Mouse (Mus musculus) stomach, embryonic 15.5 days (tissue): ENCODE measurements around the gene Klrb1f. TPM values are rescaled to one million over a fixed set of nuclear protein-coding genes. Genes with fewer than 3 reads are reported as not detected.
"Not testable (repeated sequence)": the region's sequence is repeated elsewhere in the genome, so short reads cannot be mapped to it uniquely, and the experiment has no call there.

Source experiments
- ATAC-seq: fragments of 200-750 bp; cut with Nextera tagmentation; 2 replicates; pipeline ENCODE4 v1.8.0; 2017; ENCODE audit warnings: low read depth, moderate number of reproducible peaks, moderate TSS enrichment; ENCODE audit not compliant: insufficient read depth, low FRiP score
- H3K27ac ChIP-seq: fragments of 300-500 bp; sonication (generic); 2 replicates; pipeline ENCODE4 v1.5.1; 2015; ENCODE audit warnings: mild to moderate bottlenecking, inconsistent platforms
- H3K27me3 ChIP-seq: fragments of 300-500 bp; sonication (generic); replicated peaks from 2 replicates; pipeline ENCODE4 v1.6.1; 2015; ENCODE audit warnings: inconsistent platforms
- H3K36me3 ChIP-seq: fragments of 300-500 bp; sonication (generic); 2 replicates; pipeline ENCODE4 v1.6.1; 2015; ENCODE audit warnings: inconsistent platforms
- H3K4me1 ChIP-seq: fragments of 300-500 bp; sonication (generic); 2 replicates; pipeline ENCODE4 v1.6.1; 2015; ENCODE audit warnings: inconsistent platforms
- H3K4me2 ChIP-seq: fragments of 300-500 bp; sonication (generic); 2 replicates; pipeline ENCODE4 v1.6.1; 2015; ENCODE audit warnings: mild to moderate bottlenecking, inconsistent platforms
- H3K4me3 ChIP-seq: fragments of 300-500 bp; sonication (generic); replicated peaks from 2 replicates; pipeline ENCODE4 v1.5.1; 2015; ENCODE audit warnings: inconsistent platforms
- H3K9ac ChIP-seq: fragments of 300-500 bp; sonication (generic); 2 replicates; pipeline ENCODE4 v1.6.1; 2015; ENCODE audit warnings: inconsistent platforms
- H3K9me3 ChIP-seq: fragments of 300-500 bp; sonication (generic); 2 replicates; pipeline ENCODE4 v1.6.1; 2016; ENCODE audit warnings: inconsistent platforms
- WGBS: fragments of 180-500 bp; shearing (Covaris S2); methylation state at CpG from one replicate; pipeline ENCODE4 v1.1.7; 2015; 5-methylcytosine and 5-hydroxymethylcytosine counted together
- polyA plus RNA-seq: library from polyadenylated mRNA; unstranded; fragments of >200 nt; fragmentation: Nextera tagmentation; extraction: Ambion mirVana; gene quantifications from 2 replicates; pipeline ENCODE4 v1.2.1, GENCODE M21; 2015

The Klrb1f gene
- polyA plus RNA-seq: 0.32 TPM in 2 replicates

DNA sequence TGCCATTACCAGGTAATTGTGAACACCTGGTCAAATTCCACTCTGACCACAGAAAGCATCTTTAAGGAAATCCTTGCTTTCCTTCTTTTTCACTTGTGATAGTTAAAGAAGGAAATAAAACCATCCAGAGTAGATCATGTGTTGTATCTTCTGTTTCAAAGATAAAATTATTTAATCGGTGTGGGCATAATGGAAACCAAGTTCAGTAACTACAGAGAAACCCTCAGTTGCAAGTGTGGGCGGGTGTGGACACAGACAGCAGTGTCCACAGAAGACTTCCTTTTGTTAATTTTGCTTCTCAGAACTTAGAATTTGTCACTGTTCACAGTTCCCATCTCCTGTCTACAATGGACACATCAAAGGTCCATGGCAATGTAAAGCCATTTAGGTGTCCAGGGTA is at the start of gene Klrb1f:
Gene Klrb1f, plus strand, starts transcription at position 301 of the 400 bp plus-strand sequence.
- Histone ChIP-seq H3K9me3 (no peaks in the 10 kb centered on the region), H3K4me2 (no peak within 1 kb of the TSS), H3K27me3 (no peaks in the 10 kb centered on the region), H3K36me3 (no peaks in the 10 kb centered on the region), H3K27ac (no peak within 1 kb of the TSS), H3K4me3 (no peak within 1 kb of the TSS), H3K4me1 (0 out of 2 replicates have a peak, but pooled peaks cover 3% of the 10 kb centered on the region), H3K9ac (no peak within 1 kb of the TSS)
- 88% methylated on average over 2 of the region's 2 CpGs for WGBS
- ATAC-seq: no peak

DNA sequence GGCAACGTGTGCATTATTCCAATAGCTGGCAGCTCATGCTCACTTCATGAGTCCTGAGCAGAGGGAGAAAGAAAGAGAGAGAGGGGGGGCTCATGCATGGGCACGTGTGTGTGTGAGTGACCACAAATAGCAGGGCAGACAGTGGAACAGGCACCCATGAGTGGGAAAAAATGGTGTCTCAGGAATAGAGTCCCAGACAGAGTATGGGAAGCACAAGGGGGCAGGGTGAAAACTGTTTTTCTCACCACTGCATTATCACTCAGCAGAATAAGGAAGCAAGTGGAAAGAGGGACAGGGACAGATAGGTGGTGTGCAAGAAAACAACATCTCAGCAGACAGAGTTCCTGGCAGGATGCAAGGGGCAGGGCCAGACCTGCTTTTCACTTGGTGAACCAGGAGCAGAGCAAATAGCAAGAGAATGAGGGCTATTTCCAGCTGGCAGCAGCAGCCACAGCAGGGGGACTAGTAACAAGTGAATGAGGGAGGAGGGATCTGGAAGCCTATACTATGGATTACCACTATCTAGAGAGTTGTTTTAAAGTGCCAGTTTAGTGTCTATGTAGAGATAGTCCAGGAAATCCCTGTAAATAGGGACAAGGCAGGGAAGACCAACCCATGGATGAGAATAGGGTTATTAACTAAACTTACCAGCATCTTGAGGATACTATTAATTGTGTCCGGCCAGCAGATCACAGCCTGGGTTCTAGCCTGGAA is 49.5 kb upstream of the Klrb1f start:
- no peak overlapping the region for H3K9ac ChIP-seq
- H3K4me2 ChIP-seq: peak overlapping the region; percentile 34
- ATAC-seq: no peak
- H3K4me1 ChIP-seq: 0 out of 2 replicates have a peak, but pooled peaks cover 4% of the 10 kb centered on the region
- no peaks in the 10 kb centered on the region for H3K27me3 ChIP-seq
- 57% methylated on average over 3 of the region's 3 CpGs for WGBS
- no peak overlapping the region for H3K4me3 ChIP-seq
- H3K27ac ChIP-seq: peak overlapping the region; percentile 17
- no peaks in the 10 kb centered on the region for H3K9me3 ChIP-seq
- no peaks in the 10 kb centered on the region for H3K36me3 ChIP-seq

DNA sequence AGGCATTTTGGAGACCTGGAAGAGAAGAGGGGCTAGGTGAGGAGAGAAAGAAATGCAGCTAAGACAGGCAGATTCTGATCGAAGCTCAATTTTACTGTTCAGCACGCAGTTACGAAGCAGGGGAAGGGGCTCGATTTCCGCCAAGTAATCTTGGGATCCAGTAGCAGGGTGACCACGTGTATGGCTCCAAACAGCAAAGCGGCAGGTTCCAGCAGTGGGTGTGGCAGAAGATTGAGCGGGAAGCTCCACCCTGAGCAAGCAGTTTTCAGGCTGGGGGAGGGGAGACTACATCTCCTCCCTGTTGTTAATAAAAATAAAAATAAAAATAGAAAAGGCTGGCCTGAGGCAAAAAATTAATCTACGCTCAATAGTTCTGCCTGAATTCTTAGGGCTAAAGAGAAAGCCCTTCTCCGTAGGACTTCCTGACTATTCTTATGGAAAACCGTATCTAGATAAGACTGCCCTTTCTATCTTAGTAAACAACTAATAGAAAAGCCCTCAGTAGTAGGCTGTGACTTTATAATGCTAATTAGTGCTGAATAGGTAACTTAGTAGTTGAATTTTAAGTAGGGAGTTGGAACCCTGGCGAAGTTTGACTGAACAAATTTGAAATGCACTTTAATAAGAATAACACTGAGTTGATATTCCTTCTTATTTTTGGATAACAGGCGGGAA is 48.8 kb upstream of the Klrb1f start:
- Histone ChIP-seq H3K9ac (no peak overlapping the region), H3K27me3 (no peaks in the 10 kb centered on the region), H3K27ac (0 out of 2 replicates have a peak overlapping the region, but pooled peaks have one; percentile 17), H3K4me1 (0 out of 2 replicates have a peak, but pooled peaks cover 4% of the 10 kb centered on the region), H3K4me3 (no peak overlapping the region), H3K9me3 (no peaks in the 10 kb centered on the region), H3K4me2 (peak overlapping the region; percentile 34), H3K36me3 (no peaks in the 10 kb centered on the region)
- WGBS: 61% methylated on average over 13 of the region's 13 CpGs
- ATAC-seq: no peak

DNA sequence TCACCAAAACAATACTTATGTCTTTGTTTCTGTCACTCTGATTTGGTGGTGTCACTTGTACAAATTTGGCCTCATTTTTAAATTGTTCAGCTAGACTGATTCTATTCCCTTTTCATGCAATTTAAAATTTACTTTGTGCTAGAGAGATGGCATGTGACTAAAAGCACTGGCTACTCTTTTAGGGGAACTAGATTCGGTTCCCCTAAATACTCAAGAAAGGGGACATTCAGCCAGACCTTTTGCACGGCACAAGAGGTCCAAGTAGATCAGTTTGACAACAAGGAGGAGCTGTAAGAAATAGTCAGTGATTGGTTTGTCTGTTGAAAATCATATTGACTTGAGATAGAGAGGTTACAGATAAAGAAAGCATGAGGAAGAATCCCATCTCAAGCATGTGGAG is 44.3 kb upstream of the Klrb1f start:
- no peaks in the 10 kb centered on the region for H3K9me3 ChIP-seq
- H3K4me2 ChIP-seq: no peak overlapping the region
- H3K27me3 ChIP-seq: no peaks in the 10 kb centered on the region
- no peak overlapping the region for H3K9ac ChIP-seq
- H3K4me3 ChIP-seq: no peak overlapping the region
- H3K4me1 ChIP-seq: no peaks in the 10 kb centered on the region
- H3K36me3 ChIP-seq: no peaks in the 10 kb centered on the region
- 81% methylated on average over 2 of the region's 2 CpGs for whole genome bisulfite sequencing
- no peak for ATAC-seq
- no peak overlapping the region for H3K27ac ChIP-seq

DNA sequence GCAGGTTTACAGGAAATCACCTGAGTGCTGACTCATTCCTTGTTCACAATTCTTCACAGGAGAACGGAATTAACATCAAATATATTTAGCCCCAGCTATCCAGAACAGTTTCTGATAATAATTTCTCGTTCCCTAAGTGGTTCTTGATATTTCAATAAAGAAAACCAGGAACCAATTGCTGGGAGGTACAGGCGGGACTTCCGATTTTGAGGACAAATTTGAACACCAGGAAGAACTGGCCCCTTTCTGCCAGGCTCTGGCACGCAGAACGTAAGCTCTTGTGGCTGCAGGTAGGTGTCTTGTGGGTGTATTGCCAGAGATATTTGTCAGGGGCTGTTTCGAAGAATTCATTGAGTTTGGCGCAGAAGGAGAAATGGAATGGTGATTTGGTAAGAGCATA is 37.1 kb upstream of the Klrb1f start:
- WGBS: 91% methylated on average over 8 of the region's 8 CpGs
- H3K4me3 ChIP-seq: no peak overlapping the region

DNA sequence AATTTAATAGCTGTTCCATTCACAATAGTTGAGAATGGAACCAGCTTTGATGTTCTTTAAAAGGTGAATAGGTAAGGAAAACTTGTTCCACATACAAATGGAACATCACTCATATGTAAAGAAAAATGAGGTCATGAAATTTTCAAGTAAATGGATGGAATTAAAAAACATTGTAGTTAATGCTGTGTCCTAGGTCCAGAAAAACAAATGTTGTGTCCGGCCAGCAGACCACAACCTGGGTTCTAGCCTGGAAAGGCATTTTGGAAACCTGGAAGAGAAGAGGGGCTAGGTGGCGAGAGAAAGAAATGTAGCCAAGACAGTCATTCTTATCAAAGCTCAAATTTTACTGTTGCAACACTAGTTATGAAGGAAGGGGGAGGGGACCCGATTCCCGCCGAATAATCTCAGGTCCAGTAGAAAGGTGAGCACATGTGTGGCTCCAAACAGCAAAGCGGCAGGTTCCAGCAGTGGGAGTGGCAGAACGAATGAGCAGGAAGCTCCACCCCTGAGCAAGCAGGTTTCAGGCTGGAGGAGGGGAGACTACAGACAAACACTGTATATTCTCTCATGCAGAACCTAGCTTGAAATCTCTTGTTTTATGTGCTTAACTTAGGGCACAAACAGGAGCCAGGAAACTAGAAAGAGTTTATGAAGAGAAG is 35.7 kb upstream of the Klrb1f start:
- H3K4me2 ChIP-seq, ATAC-seq, H3K27me3 ChIP-seq, H3K9ac ChIP-seq, H3K27ac ChIP-seq, H3K9me3 ChIP-seq, H3K4me3 ChIP-seq, H3K4me1 ChIP-seq, H3K36me3 ChIP-seq: not testable (repeated sequence)
- WGBS: 71% methylated on average over 7 of the region's 7 CpGs

More for the DNA sequence above, 37.1 kb upstream of the Klrb1f start:
- Histone ChIP-seq H3K27me3 (no peaks in the 10 kb centered on the region), H3K9me3 (no peaks in the 10 kb centered on the region), H3K4me2 (no peak overlapping the region), H3K9ac (no peak overlapping the region), H3K4me1 (no peaks in the 10 kb centered on the region), H3K27ac (no peak overlapping the region), H3K36me3 (no peaks in the 10 kb centered on the region)
- no peak for ATAC-seq

DNA sequence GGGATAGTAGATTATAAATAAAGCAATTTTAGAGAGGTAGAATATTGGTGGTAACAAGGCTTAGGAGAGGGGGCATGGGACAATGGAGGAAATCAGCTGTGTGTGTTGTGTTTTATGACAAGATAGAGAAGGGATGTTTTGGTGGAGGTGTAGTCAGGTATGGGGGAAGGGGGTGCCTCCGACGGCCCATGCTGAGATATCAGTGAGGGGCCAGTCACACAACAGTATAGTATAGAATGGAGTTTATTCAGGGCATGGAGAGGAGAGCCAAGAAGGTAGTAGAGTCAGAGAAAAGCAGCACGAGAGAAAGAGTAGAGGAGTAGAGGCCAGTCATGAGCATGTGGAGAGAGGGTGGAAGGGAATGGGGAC is 35.2 kb upstream of the Klrb1f start:
- H3K4me2 ChIP-seq: no peak overlapping the region
- ATAC-seq: no peak
- no peaks in the 10 kb centered on the region for H3K9me3 ChIP-seq
- H3K36me3 ChIP-seq: no peaks in the 10 kb centered on the region
- H3K9ac ChIP-seq: no peak overlapping the region
- H3K4me1 ChIP-seq: no peaks in the 10 kb centered on the region
- WGBS: 89% methylated on average over 3 of the region's 3 CpGs
- no peaks in the 10 kb centered on the region for H3K27me3 ChIP-seq
- H3K4me3 ChIP-seq: no peak overlapping the region
- H3K27ac ChIP-seq: no peak overlapping the region

DNA sequence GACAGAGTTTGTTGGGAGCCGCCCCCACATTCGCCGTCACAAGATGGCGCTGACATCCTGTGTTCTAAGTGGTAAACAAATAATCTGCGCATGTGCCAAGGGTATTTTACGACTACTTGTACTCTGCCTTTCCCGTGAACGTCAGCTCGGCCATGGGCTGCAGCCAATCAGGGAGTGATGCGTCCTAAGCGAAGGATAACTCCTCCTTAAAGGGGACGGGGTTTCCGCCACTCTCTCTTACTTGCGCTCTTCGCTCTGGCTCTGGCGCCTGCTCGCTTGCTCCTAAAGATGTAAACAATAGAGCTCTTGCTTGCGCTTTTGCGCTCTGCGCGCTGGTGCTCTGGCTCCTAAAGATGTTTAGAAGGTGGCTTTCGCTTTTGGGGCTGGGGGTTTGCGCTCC is 33.7 kb upstream of the Klrb1f start:
- WGBS: 98% methylated on average over 20 of the region's 23 CpGs
- H3K9me3 ChIP-seq, H3K4me2 ChIP-seq, H3K9ac ChIP-seq, H3K4me1 ChIP-seq, ATAC-seq, H3K27ac ChIP-seq, H3K36me3 ChIP-seq, H3K4me3 ChIP-seq, H3K27me3 ChIP-seq: not testable (repeated sequence)

DNA sequence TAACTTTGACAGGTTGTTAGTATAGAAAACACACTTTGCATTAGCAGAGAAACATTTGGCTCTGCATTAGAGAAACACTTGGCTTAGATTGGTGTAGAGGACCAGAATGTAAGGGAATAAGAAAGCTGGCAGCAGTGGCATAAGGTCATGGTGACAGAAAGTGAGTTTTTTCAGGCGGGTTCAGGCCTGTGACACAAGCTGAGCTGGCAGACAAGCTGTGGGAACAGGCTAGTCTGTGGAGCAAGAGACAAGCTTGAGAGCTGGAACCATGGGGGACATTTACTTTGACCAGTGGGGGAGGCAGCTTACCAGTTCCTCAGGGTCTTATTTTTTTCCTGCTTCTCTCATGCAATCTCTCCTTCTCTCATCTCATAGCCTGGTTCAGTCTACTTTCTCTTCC is 32.7 kb upstream of the Klrb1f start:
- H3K4me1 ChIP-seq: no peaks in the 10 kb centered on the region
- WGBS: 47% methylated on average over 1 of the region's 1 CpGs

DNA sequence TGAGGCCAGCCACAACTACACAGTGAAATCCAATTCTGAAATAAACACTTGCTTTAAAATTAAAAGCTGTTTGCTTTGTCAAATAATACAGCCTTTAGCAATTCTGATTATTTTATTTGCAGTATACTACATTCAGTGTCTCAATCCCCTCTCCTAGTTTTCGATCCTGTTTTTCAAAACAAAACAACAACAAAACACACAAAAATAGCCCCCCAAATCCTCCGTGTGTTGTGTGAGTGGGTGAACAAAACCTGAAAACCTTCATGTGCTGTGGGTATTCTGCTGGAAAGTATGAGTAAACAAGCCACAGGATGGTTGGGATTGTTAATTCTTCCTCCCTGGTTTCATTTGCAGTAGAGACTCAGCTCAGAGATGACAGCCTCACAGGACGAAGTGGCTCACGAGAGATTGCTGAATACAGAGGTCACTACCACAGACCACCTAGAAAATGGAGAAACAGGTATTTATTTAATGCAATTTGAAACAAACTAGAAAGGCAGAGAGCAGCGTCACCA is 31.9 kb upstream of the Klrb1f start:
- Histone ChIP-seq H3K9ac (no peak overlapping the region), H3K4me2 (no peak overlapping the region), H3K4me3 (no peak overlapping the region), H3K36me3 (no peaks in the 10 kb centered on the region), H3K9me3 (no peaks in the 10 kb centered on the region), H3K27me3 (no peaks in the 10 kb centered on the region), H3K27ac (no peak overlapping the region), H3K4me1 (no peaks in the 10 kb centered on the region)
- whole genome bisulfite sequencing: 66% methylated on average over 5 of the region's 5 CpGs
- ATAC-seq: no peak

More for the DNA sequence above, 32.7 kb upstream of the Klrb1f start:
- no peak overlapping the region for H3K4me3 ChIP-seq
- no peak overlapping the region for H3K9ac ChIP-seq
- ATAC-seq: no peak
- no peaks in the 10 kb centered on the region for H3K27me3 ChIP-seq
- H3K4me2 ChIP-seq: no peak overlapping the region
- no peaks in the 10 kb centered on the region for H3K9me3 ChIP-seq
- H3K36me3 ChIP-seq: no peaks in the 10 kb centered on the region
- no peak overlapping the region for H3K27ac ChIP-seq

DNA sequence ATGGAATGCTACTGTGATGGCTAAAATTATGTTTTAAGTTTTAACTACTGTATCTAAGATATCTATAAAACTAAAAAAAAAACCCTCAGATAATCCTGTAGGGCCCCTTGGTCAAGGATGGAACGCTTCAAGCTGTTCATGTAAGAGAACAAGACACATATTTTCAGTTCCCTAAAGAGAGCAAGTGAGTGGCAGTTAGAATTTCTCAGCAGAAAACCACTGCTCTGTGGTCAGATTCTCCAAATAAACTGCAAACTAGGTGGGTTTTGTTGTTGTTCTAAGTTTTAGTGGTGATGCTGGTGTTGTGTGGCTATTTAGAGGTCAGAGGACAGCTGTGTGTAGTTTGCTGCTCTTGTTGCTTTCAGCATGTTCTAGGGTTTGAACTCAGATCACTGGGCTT is 31.3 kb upstream of the Klrb1f start:
- Histone ChIP-seq H3K27ac (no peak overlapping the region), H3K9ac (no peak overlapping the region), H3K9me3 (no peaks in the 10 kb centered on the region), H3K4me3 (no peak overlapping the region), H3K36me3 (no peaks in the 10 kb centered on the region), H3K4me2 (no peak overlapping the region), H3K27me3 (no peaks in the 10 kb centered on the region), H3K4me1 (no peaks in the 10 kb centered on the region)
- no peak for ATAC-seq
- WGBS: 63% methylated on average over 1 of the region's 1 CpGs
